Mouse (Mus musculus): ENCODE data around the gene Rbfox1. TPM values are rescaled to one million over a fixed set of nuclear protein-coding genes. Genes with fewer than 3 reads are reported as not detected.

Rbfox1 gene
- polyA plus RNA-seq, 1 experiment from 2014 or later: 2.7 TPM

- Histone ChIP-seq H3K4me2 (replicated peaks; ENCODE audit: low read depth, low read length) (no peak overlapping the region), H3K9me3 (ENCODE audit: control insufficient read depth, low read depth, low read length) (no peaks in the 10 kb centered on the region), H3K27ac (ENCODE audit: low read length) (no peak overlapping the region), H3K4me1 (ENCODE audit: control insufficient read depth, insufficient read depth, low read length) (no peaks in the 10 kb centered on the region), H3K36me3 (ENCODE audit: control insufficient read depth, insufficient read depth, low read length) (no peaks in the 10 kb centered on the region), H3K27me3 (ENCODE audit: control insufficient read depth, insufficient read depth, low read length) (no peaks in the 10 kb centered on the region), H3K4me3 (ENCODE audit: low read depth, low read length) (no peak overlapping the region), H3K9ac (replicated peaks; ENCODE audit: low read depth, low read length) (no peak overlapping the region)
- 64% methylated on average over 3 of the region's 3 CpGs for WGBS
- no peak for ATAC-seq (ENCODE audit: insufficient number of reproducible peaks, insufficient read depth, low FRiP score, low read depth)
These were observed 1191.6 kb downstream of the Rbfox1 start for GRCm38 (mm10) chr16:7076707-7077106.

DNA sequence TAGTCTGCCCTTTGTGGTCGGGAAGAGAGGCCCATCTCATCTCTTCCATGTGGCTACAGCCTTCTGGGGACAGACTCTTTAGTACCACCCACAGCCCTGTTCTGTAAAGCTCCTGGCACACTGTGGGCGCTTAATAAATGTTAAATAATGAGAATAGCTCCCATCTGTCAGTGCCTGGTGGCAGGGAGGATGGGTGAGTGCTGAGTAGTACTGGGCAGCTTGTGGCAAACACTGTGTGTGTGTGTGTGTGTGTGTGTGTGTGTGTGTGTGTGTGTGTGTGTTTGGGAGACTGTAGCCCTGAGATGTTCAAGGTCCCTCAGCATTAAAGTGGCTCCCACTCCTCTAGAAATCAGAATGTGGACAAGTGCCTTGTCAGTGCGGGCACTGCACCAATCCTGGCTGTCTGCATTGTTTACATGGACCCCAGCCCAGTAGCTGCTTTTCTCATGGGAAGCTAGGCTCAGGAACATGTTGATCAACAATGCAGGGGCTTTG, 1196.0 kb downstream of the Rbfox1 start:
- H3K36me3 ChIP-seq (ENCODE audit: control insufficient read depth, insufficient read depth, low read length): no peaks in the 10 kb centered on the region
- 67% methylated on average over 3 of the region's 3 CpGs for WGBS
- H3K4me2 ChIP-seq (replicated peaks; ENCODE audit: low read depth, low read length): no peak overlapping the region

GRCm38 (mm10) chr16:7081684-7082255, 1196.6 kb downstream of the Rbfox1 start:
- no peak overlapping the region for H3K4me2 ChIP-seq (replicated peaks; ENCODE audit: low read depth, low read length)
- H3K9me3 ChIP-seq (ENCODE audit: control insufficient read depth, low read depth, low read length): no peaks in the 10 kb centered on the region
- 0 out of 2 replicates have a peak, but pooled peaks cover 3% of the 10 kb centered on the region for H3K4me1 ChIP-seq (ENCODE audit: control insufficient read depth, insufficient read depth, low read length)
- no peaks in the 10 kb centered on the region for H3K36me3 ChIP-seq (ENCODE audit: control insufficient read depth, insufficient read depth, low read length)
- H3K4me3 ChIP-seq (ENCODE audit: low read depth, low read length): no peak overlapping the region
- H3K27ac ChIP-seq (ENCODE audit: low read length): no peak overlapping the region
- WGBS: 73% methylated on average over 5 of the region's 5 CpGs
- ATAC-seq (ENCODE audit: insufficient number of reproducible peaks, insufficient read depth, low FRiP score, low read depth): no peak
- H3K9ac ChIP-seq (replicated peaks; ENCODE audit: low read depth, low read length): no peak overlapping the region
- H3K27me3 ChIP-seq (ENCODE audit: control insufficient read depth, insufficient read depth, low read length): no peaks in the 10 kb centered on the region

More for the DNA sequence above, 1196.0 kb downstream of the Rbfox1 start:
- H3K4me1 ChIP-seq (ENCODE audit: control insufficient read depth, insufficient read depth, low read length): 0 out of 2 replicates have a peak, but pooled peaks cover 3% of the 10 kb centered on the region
- no peak for ATAC-seq (ENCODE audit: insufficient number of reproducible peaks, insufficient read depth, low FRiP score, low read depth)
- H3K27me3 ChIP-seq (ENCODE audit: control insufficient read depth, insufficient read depth, low read length): no peaks in the 10 kb centered on the region
- no peaks in the 10 kb centered on the region for H3K9me3 ChIP-seq (ENCODE audit: control insufficient read depth, low read depth, low read length)
- no peak overlapping the region for H3K27ac ChIP-seq (ENCODE audit: low read length)
- H3K4me3 ChIP-seq (ENCODE audit: low read depth, low read length): no peak overlapping the region
- H3K9ac ChIP-seq (replicated peaks; ENCODE audit: low read depth, low read length): no peak overlapping the region

GRCm38 (mm10) chr16:7083937-7084336, 1198.8 kb downstream of the Rbfox1 start:
- H3K9ac ChIP-seq (replicated peaks; ENCODE audit: low read depth, low read length): no peak overlapping the region
- H3K4me3 ChIP-seq (ENCODE audit: low read depth, low read length): no peak overlapping the region
- H3K4me2 ChIP-seq (replicated peaks; ENCODE audit: low read depth, low read length): no peak overlapping the region
- no peaks in the 10 kb centered on the region for H3K27me3 ChIP-seq (ENCODE audit: control insufficient read depth, insufficient read depth, low read length)
- H3K27ac ChIP-seq (ENCODE audit: low read length): no peak overlapping the region
- 0 out of 2 replicates have a peak, but pooled peaks cover 3% of the 10 kb centered on the region for H3K4me1 ChIP-seq (ENCODE audit: control insufficient read depth, insufficient read depth, low read length)
- H3K9me3 ChIP-seq (ENCODE audit: control insufficient read depth, low read depth, low read length): no peaks in the 10 kb centered on the region
- WGBS: 82% methylated on average over 2 of the region's 2 CpGs
- H3K36me3 ChIP-seq (ENCODE audit: control insufficient read depth, insufficient read depth, low read length): no peaks in the 10 kb centered on the region
- no peak for ATAC-seq (ENCODE audit: insufficient number of reproducible peaks, insufficient read depth, low FRiP score, low read depth)

- no peak overlapping the region for H3K4me2 ChIP-seq (replicated peaks; ENCODE audit: low read depth, low read length)
- H3K36me3 ChIP-seq (ENCODE audit: control insufficient read depth, insufficient read depth, low read length): no peaks in the 10 kb centered on the region
- no peak for ATAC-seq (ENCODE audit: insufficient number of reproducible peaks, insufficient read depth, low FRiP score, low read depth)
- H3K4me3 ChIP-seq (ENCODE audit: low read depth, low read length): no peak overlapping the region
- H3K9me3 ChIP-seq (ENCODE audit: control insufficient read depth, low read depth, low read length): no peaks in the 10 kb centered on the region
- peaks cover 5% of the 10 kb centered on the region; the same call in 1 of the 2 replicates for H3K4me1 ChIP-seq (ENCODE audit: control insufficient read depth, insufficient read depth, low read length)
- H3K27me3 ChIP-seq (ENCODE audit: control insufficient read depth, insufficient read depth, low read length): no peaks in the 10 kb centered on the region
- H3K27ac ChIP-seq (ENCODE audit: low read length): no peak overlapping the region
- 64% methylated on average over 10 of the region's 10 CpGs for WGBS
- H3K9ac ChIP-seq (replicated peaks; ENCODE audit: low read depth, low read length): no peak overlapping the region
These were observed 1203.7 kb downstream of the Rbfox1 start for GRCm38 (mm10) chr16:7088601-7089430.

DNA sequence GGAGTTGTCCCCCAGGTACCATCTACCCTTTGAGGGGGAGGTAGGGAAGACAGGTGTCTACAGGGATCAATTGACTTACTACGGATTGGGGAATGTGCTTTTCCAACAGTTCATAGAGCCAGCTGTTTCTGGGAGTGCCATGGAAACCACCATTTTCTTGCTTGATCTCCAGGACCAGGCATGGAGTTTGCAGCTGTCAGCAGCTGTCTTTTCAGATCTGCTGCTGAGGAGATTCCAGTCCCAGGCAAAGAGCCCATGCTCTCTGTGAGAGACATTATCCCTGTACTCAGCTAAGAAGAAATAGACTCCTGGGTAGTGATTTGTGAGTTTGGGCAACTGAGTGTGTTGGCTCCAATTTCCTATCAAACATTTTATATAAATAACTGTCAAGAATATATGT, 1204.3 kb downstream of the Rbfox1 start:
- Histone ChIP-seq H3K9ac (replicated peaks; ENCODE audit: low read depth, low read length) (no peak overlapping the region), H3K4me2 (replicated peaks; ENCODE audit: low read depth, low read length) (no peak overlapping the region), H3K27ac (ENCODE audit: low read length) (no peak overlapping the region), H3K27me3 (ENCODE audit: control insufficient read depth, insufficient read depth, low read length) (no peaks in the 10 kb centered on the region), H3K9me3 (ENCODE audit: control insufficient read depth, low read depth, low read length) (no peaks in the 10 kb centered on the region), H3K4me1 (ENCODE audit: control insufficient read depth, insufficient read depth, low read length) (peaks cover 5% of the 10 kb centered on the region; the same call in 1 of the 2 replicates), H3K36me3 (ENCODE audit: control insufficient read depth, insufficient read depth, low read length) (no peaks in the 10 kb centered on the region), H3K4me3 (ENCODE audit: low read depth, low read length) (no peak overlapping the region)
- 45% methylated on average over 1 of the region's 1 CpGs for WGBS
- no peak for ATAC-seq (ENCODE audit: insufficient number of reproducible peaks, insufficient read depth, low FRiP score, low read depth)

- WGBS: 57% methylated on average over 6 of the region's 6 CpGs
- Histone ChIP-seq H3K4me2 (replicated peaks; ENCODE audit: low read depth, low read length) (no peak overlapping the region), H3K9me3 (ENCODE audit: control insufficient read depth, low read depth, low read length) (no peaks in the 10 kb centered on the region), H3K27ac (ENCODE audit: low read length) (no peak overlapping the region), H3K27me3 (ENCODE audit: control insufficient read depth, insufficient read depth, low read length) (no peaks in the 10 kb centered on the region), H3K4me3 (ENCODE audit: low read depth, low read length) (no peak overlapping the region), H3K4me1 (ENCODE audit: control insufficient read depth, insufficient read depth, low read length) (peaks cover 5% of the 10 kb centered on the region; the same call in 1 of the 2 replicates), H3K9ac (replicated peaks; ENCODE audit: low read depth, low read length) (no peak overlapping the region), H3K36me3 (ENCODE audit: control insufficient read depth, insufficient read depth, low read length) (no peaks in the 10 kb centered on the region)
- no peak for ATAC-seq (ENCODE audit: insufficient number of reproducible peaks, insufficient read depth, low FRiP score, low read depth)
These were observed 1205.0 kb downstream of the Rbfox1 start for GRCm38 (mm10) chr16:7090205-7090604.

DNA sequence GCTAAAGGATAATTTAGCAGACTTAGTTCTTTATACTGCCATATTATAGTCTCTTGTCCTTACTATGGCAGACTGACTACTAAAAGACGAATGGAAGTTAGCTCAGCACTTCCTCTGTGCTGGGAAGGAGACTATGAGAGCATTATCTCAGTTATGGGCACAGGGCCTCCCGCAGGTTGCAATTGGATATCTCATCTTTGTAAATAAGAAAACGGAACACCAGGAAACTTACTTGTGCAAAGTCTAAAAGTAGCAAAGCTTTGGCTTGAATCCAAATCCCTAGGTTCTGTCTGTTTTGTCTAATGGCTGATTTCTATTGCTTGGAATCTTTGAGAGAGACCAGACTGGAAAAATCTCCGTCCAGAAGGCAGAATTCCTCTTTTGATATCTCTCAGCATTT, 1207.7 kb downstream of the Rbfox1 start:
- Histone ChIP-seq H3K9me3 (ENCODE audit: control insufficient read depth, low read depth, low read length) (no peaks in the 10 kb centered on the region), H3K4me3 (ENCODE audit: low read depth, low read length) (no peak overlapping the region), H3K36me3 (ENCODE audit: control insufficient read depth, insufficient read depth, low read length) (no peaks in the 10 kb centered on the region), H3K9ac (replicated peaks; ENCODE audit: low read depth, low read length) (no peak overlapping the region), H3K27me3 (ENCODE audit: control insufficient read depth, insufficient read depth, low read length) (no peaks in the 10 kb centered on the region), H3K4me1 (ENCODE audit: control insufficient read depth, insufficient read depth, low read length) (peaks cover 5% of the 10 kb centered on the region; the same call in 1 of the 2 replicates), H3K4me2 (replicated peaks; ENCODE audit: low read depth, low read length) (no peak overlapping the region), H3K27ac (ENCODE audit: low read length) (no peak overlapping the region; the same call in 1 of the 2 replicates)
- 36% methylated on average over 4 of the region's 4 CpGs for WGBS
- ATAC-seq (ENCODE audit: insufficient number of reproducible peaks, insufficient read depth, low FRiP score, low read depth): no peak
